Mouse (Mus musculus): ENCODE measurements at regions not wholly inside any gene's neighbourhood (a gene's known extent, or its start where the extent isn't known, plus 50 kb on each side); places are given as distances from the start of the nearest gene placed in this dataset.

- ATAC-seq (ENCODE audit: low FRiP score), result no peak
- no peak overlapping the region for H3K27ac ChIP-seq (replicated peaks)
- H3K4me1 ChIP-seq, result no peaks in the 10 kb centered on the region
- 95% methylated on average over 1 of the region's 1 CpGs for WGBS
- no peaks in the 10 kb centered on the region for H3K27me3 ChIP-seq (replicated peaks)
- no peak overlapping the region for H3K9ac ChIP-seq (replicated peaks)
- no peaks in the 10 kb centered on the region for H3K36me3 ChIP-seq
- no peak overlapping the region for H3K4me3 ChIP-seq (replicated peaks)
- no peaks in the 10 kb centered on the region for H3K9me3 ChIP-seq (replicated peaks)
- no peak overlapping the region for H3K4me2 ChIP-seq
Measured at GRCm38 (mm10) chr16:65250426-65250825, 144.8 kb upstream of the Htr1f start.

GRCm38 (mm10) chr16:65247475-65247874, 141.8 kb upstream of the Htr1f start:
- Histone ChIP-seq H3K36me3 (no peaks in the 10 kb centered on the region), H3K9me3 (replicated peaks) (no peaks in the 10 kb centered on the region), H3K27me3 (replicated peaks) (no peaks in the 10 kb centered on the region), H3K4me3 (replicated peaks) (no peak overlapping the region), H3K9ac (replicated peaks) (no peak overlapping the region), H3K4me2 (no peak overlapping the region), H3K4me1 (no peaks in the 10 kb centered on the region), H3K27ac (replicated peaks) (no peak overlapping the region)
- 80% methylated on average over 3 of the region's 3 CpGs for WGBS
- no peak for ATAC-seq (ENCODE audit: low FRiP score)

- Histone ChIP-seq H3K27me3 (replicated peaks) (no peaks in the 10 kb centered on the region), H3K36me3 (no peaks in the 10 kb centered on the region), H3K4me2 (no peak overlapping the region), H3K9ac (replicated peaks) (no peak overlapping the region), H3K4me1 (no peaks in the 10 kb centered on the region), H3K9me3 (replicated peaks) (no peaks in the 10 kb centered on the region), H3K27ac (replicated peaks) (no peak overlapping the region), H3K4me3 (replicated peaks) (no peak overlapping the region)
- no peak for ATAC-seq (ENCODE audit: low FRiP score)
- 88% methylated on average over 2 of the region's 2 CpGs for WGBS
Measured at GRCm38 (mm10) chr16:65234404-65234803, 128.8 kb upstream of the Htr1f start.

- H3K4me3 ChIP-seq (replicated peaks), result no peak overlapping the region
Measured at GRCm38 (mm10) chr16:65233964-65234363, 128.3 kb upstream of the Htr1f start.

GRCm38 (mm10) chr16:65219434-65219833, 113.8 kb upstream of the Htr1f start:
- Histone ChIP-seq H3K4me2 (no peak overlapping the region), H3K27me3 (replicated peaks) (no peaks in the 10 kb centered on the region), H3K4me1 (no peaks in the 10 kb centered on the region), H3K4me3 (replicated peaks) (no peak overlapping the region), H3K9ac (replicated peaks) (no peak overlapping the region), H3K36me3 (no peaks in the 10 kb centered on the region), H3K27ac (replicated peaks) (no peak overlapping the region), H3K9me3 (replicated peaks) (no peaks in the 10 kb centered on the region)
- WGBS, result 83% methylated on average over 3 of the region's 3 CpGs
- ATAC-seq (ENCODE audit: low FRiP score), result no peak

More at GRCm38 (mm10) chr16:65233964-65234363, 128.3 kb upstream of the Htr1f start:
- H3K36me3 ChIP-seq, result no peaks in the 10 kb centered on the region
- no peaks in the 10 kb centered on the region for H3K27me3 ChIP-seq (replicated peaks)
- no peak overlapping the region for H3K4me2 ChIP-seq
- H3K9ac ChIP-seq (replicated peaks), result no peak overlapping the region
- ATAC-seq (ENCODE audit: low FRiP score), result no peak
- 79% methylated on average over 3 of the region's 3 CpGs for WGBS
- H3K9me3 ChIP-seq (replicated peaks), result no peaks in the 10 kb centered on the region
- no peak overlapping the region for H3K27ac ChIP-seq (replicated peaks)
- no peaks in the 10 kb centered on the region for H3K4me1 ChIP-seq

- no peak overlapping the region for H3K9ac ChIP-seq (replicated peaks)
Measured at GRCm38 (mm10) chr16:65212367-65212766, 106.7 kb upstream of the Htr1f start.

GRCm38 (mm10) chr16:65201329-65201728, 95.7 kb upstream of the Htr1f start:
- Histone ChIP-seq H3K27ac (replicated peaks) (no peak overlapping the region), H3K9me3 (replicated peaks) (no peaks in the 10 kb centered on the region), H3K4me2 (no peak overlapping the region), H3K9ac (replicated peaks) (no peak overlapping the region), H3K36me3 (no peaks in the 10 kb centered on the region), H3K4me3 (replicated peaks) (no peak overlapping the region), H3K27me3 (replicated peaks) (no peaks in the 10 kb centered on the region), H3K4me1 (no peaks in the 10 kb centered on the region)
- ATAC-seq (ENCODE audit: low FRiP score), result no peak
- 91% methylated on average over 4 of the region's 4 CpGs for WGBS

More at GRCm38 (mm10) chr16:65212367-65212766, 106.7 kb upstream of the Htr1f start:
- Histone ChIP-seq H3K9me3 (replicated peaks) (no peaks in the 10 kb centered on the region), H3K4me2 (no peak overlapping the region), H3K4me3 (replicated peaks) (no peak overlapping the region), H3K36me3 (no peaks in the 10 kb centered on the region), H3K27me3 (replicated peaks) (no peaks in the 10 kb centered on the region), H3K4me1 (no peaks in the 10 kb centered on the region), H3K27ac (replicated peaks) (no peak overlapping the region)
- 87% methylated on average over 1 of the region's 1 CpGs for WGBS
- no peak for ATAC-seq (ENCODE audit: low FRiP score)

- Histone ChIP-seq H3K27ac (replicated peaks) (no peak overlapping the region), H3K27me3 (replicated peaks) (no peaks in the 10 kb centered on the region), H3K9me3 (replicated peaks) (no peaks in the 10 kb centered on the region), H3K4me1 (no peaks in the 10 kb centered on the region), H3K9ac (replicated peaks) (no peak overlapping the region), H3K4me3 (replicated peaks) (no peak overlapping the region), H3K36me3 (no peaks in the 10 kb centered on the region), H3K4me2 (no peak overlapping the region)
- 95% methylated on average over 3 of the region's 3 CpGs for WGBS
- no peak for ATAC-seq (ENCODE audit: low FRiP score)
Measured at GRCm38 (mm10) chr16:65197203-65197844, 91.7 kb upstream of the Htr1f start.

GRCm38 (mm10) chr16:65195761-65196160, 90.1 kb upstream of the Htr1f start:
- no peak overlapping the region for H3K27ac ChIP-seq (replicated peaks)
- 80% methylated on average over 4 of the region's 4 CpGs for WGBS

GRCm38 (mm10) chr16:65191574-65192149, 86.0 kb upstream of the Htr1f start:
- H3K27ac ChIP-seq (replicated peaks), result no peak overlapping the region
- H3K36me3 ChIP-seq, result no peaks in the 10 kb centered on the region
- no peak overlapping the region for H3K4me3 ChIP-seq (replicated peaks)
- H3K9me3 ChIP-seq (replicated peaks), result no peaks in the 10 kb centered on the region
- no peak overlapping the region for H3K9ac ChIP-seq (replicated peaks)
- no peak overlapping the region for H3K4me2 ChIP-seq
- ATAC-seq (ENCODE audit: low FRiP score), result no peak
- no peaks in the 10 kb centered on the region for H3K4me1 ChIP-seq
- WGBS, result 70% methylated on average over 7 of the region's 7 CpGs
- no peaks in the 10 kb centered on the region for H3K27me3 ChIP-seq (replicated peaks)

More at GRCm38 (mm10) chr16:65195761-65196160, 90.1 kb upstream of the Htr1f start:
- H3K36me3 ChIP-seq, result no peaks in the 10 kb centered on the region
- H3K4me2 ChIP-seq, result no peak overlapping the region
- no peak for ATAC-seq (ENCODE audit: low FRiP score)
- no peaks in the 10 kb centered on the region for H3K4me1 ChIP-seq
- H3K9ac ChIP-seq (replicated peaks), result no peak overlapping the region
- H3K4me3 ChIP-seq (replicated peaks), result no peak overlapping the region
- H3K9me3 ChIP-seq (replicated peaks), result no peaks in the 10 kb centered on the region
- no peaks in the 10 kb centered on the region for H3K27me3 ChIP-seq (replicated peaks)

- no peak for ATAC-seq (ENCODE audit: low FRiP score)
- H3K27me3 ChIP-seq (replicated peaks), result no peaks in the 10 kb centered on the region
- no peak overlapping the region for H3K27ac ChIP-seq (replicated peaks)
- no peak overlapping the region for H3K4me2 ChIP-seq
- H3K4me1 ChIP-seq, result no peaks in the 10 kb centered on the region
- no peak overlapping the region for H3K4me3 ChIP-seq (replicated peaks)
- no peaks in the 10 kb centered on the region for H3K36me3 ChIP-seq
- H3K9me3 ChIP-seq (replicated peaks), result no peaks in the 10 kb centered on the region
- 67% methylated on average over 3 of the region's 3 CpGs for WGBS
- H3K9ac ChIP-seq (replicated peaks), result no peak overlapping the region
Measured at GRCm38 (mm10) chr16:65174561-65174960, 68.9 kb upstream of the Htr1f start.

GRCm38 (mm10) chr16:65167151-65167550, 61.5 kb upstream of the Htr1f start:
- Histone ChIP-seq H3K27me3 (replicated peaks) (no peaks in the 10 kb centered on the region), H3K4me2 (no peak overlapping the region), H3K9ac (replicated peaks) (no peak overlapping the region), H3K4me1 (no peaks in the 10 kb centered on the region), H3K4me3 (replicated peaks) (no peak overlapping the region), H3K36me3 (no peaks in the 10 kb centered on the region), H3K27ac (replicated peaks) (no peak overlapping the region), H3K9me3 (replicated peaks) (no peaks in the 10 kb centered on the region)
- no peak for ATAC-seq (ENCODE audit: low FRiP score)
- WGBS, result 69% methylated on average over 6 of the region's 6 CpGs

Measured in neural tube, embryonic 15.5 days (tissue).